Mouse (Mus musculus): ENCODE measurements around the gene Gtf2a1l. TPM values are rescaled to one million over a fixed set of nuclear protein-coding genes. Genes with fewer than 3 reads are reported as not detected.
A peak's percentile ranks its signal among the peaks of the same experiment; 100 is the strongest.

The Gtf2a1l gene
- polyA plus RNA-seq, 2 experiments = 0.05 to 0.15 TPM

GRCm38 (mm10) chr17:88629381-88629759 lies 39.1 kb upstream of the Gtf2a1l start:
- TF ChIP-seq POLR2A (IDR thresholded peaks at IDR 0.05; ENCODE audit: borderline replicate concordance, extremely low read depth, insufficient read depth, insufficient read length) = no peak
- no peaks in the 10 kb centered on the region for H3K9me3 ChIP-seq (ENCODE audit: control insufficient read depth, low read length)
- H3K9ac ChIP-seq (ENCODE audit: low read depth, low read length, severe bottlenecking) = no peak overlapping the region
- H3K36me3 ChIP-seq (ENCODE audit: control insufficient read depth, insufficient read depth, low read length) = no peaks in the 10 kb centered on the region
- DNase-seq (ENCODE audit: low spot score) (peak; percentile 86), ATAC-seq (ENCODE audit: low FRiP score, low read depth) (peak; percentile 38; the same call in 1 of the 2 replicates)
- no peaks in the 10 kb centered on the region for H3K27me3 ChIP-seq (ENCODE audit: control insufficient read depth, insufficient read depth, low read length)
- H3K27ac ChIP-seq (replicated peaks; ENCODE audit: low read depth, low read length) = peak overlapping the region; percentile 81
- H3K4me3 ChIP-seq (replicated peaks; ENCODE audit: low read length) = no peak overlapping the region
- peak overlapping the region; percentile 18 for H3K4me2 ChIP-seq (replicated peaks; ENCODE audit: low read depth, low read length, severe bottlenecking)
- 34% methylated on average over 4 of the region's 4 CpGs for WGBS
- peaks cover 61% of the 10 kb centered on the region for H3K4me1 ChIP-seq (ENCODE audit: control insufficient read depth, insufficient read depth, low read length)

- ATAC-seq (ENCODE audit: low FRiP score, low read depth) (no peak; the same call in 1 of the 2 replicates), DNase-seq (ENCODE audit: low spot score) (no peak)
- TF ChIP-seq POLR2A (IDR thresholded peaks at IDR 0.05; ENCODE audit: borderline replicate concordance, extremely low read depth, insufficient read depth, insufficient read length) = no peak
- H3K9ac ChIP-seq (ENCODE audit: low read depth, low read length, severe bottlenecking) = no peak overlapping the region
- peaks cover 2% of the 10 kb centered on the region; the same call in 1 of the 2 replicates for H3K36me3 ChIP-seq (ENCODE audit: control insufficient read depth, insufficient read depth, low read length)
- WGBS = 31% methylated on average over 11 of the region's 11 CpGs
- H3K4me3 ChIP-seq (replicated peaks; ENCODE audit: low read length) = no peak overlapping the region; the same call in 1 of the 2 replicates
- no peaks in the 10 kb centered on the region for H3K9me3 ChIP-seq (ENCODE audit: control insufficient read depth, low read length)
- no peaks in the 10 kb centered on the region for H3K27me3 ChIP-seq (ENCODE audit: control insufficient read depth, insufficient read depth, low read length)
- peak overlapping the region; percentile 81 for H3K27ac ChIP-seq (replicated peaks; ENCODE audit: low read depth, low read length)
- H3K4me2 ChIP-seq (replicated peaks; ENCODE audit: low read depth, low read length, severe bottlenecking) = peak overlapping the region; percentile 24; the same call in 1 of the 2 replicates
- H3K4me1 ChIP-seq (ENCODE audit: control insufficient read depth, insufficient read depth, low read length) = peaks cover 61% of the 10 kb centered on the region
These were observed 38.4 kb upstream of the Gtf2a1l start for GRCm38 (mm10) chr17:88629931-88630553.

GRCm38 (mm10) chr17:88630554-88630948 lies 37.9 kb upstream of the Gtf2a1l start:
- H3K27ac ChIP-seq (replicated peaks; ENCODE audit: low read depth, low read length) = peak overlapping the region; percentile 81
- H3K9me3 ChIP-seq (ENCODE audit: control insufficient read depth, low read length) = no peaks in the 10 kb centered on the region
- no peak overlapping the region for H3K4me3 ChIP-seq (replicated peaks; ENCODE audit: low read length)
- WGBS = 70% methylated on average over 3 of the region's 3 CpGs
- TF ChIP-seq POLR2A (IDR thresholded peaks at IDR 0.05; ENCODE audit: borderline replicate concordance, extremely low read depth, insufficient read depth, insufficient read length) = no peak
- no peak for DNase-seq (ENCODE audit: low spot score)
- H3K9ac ChIP-seq (ENCODE audit: low read depth, low read length, severe bottlenecking) = no peak overlapping the region
- peaks cover 56% of the 10 kb centered on the region for H3K4me1 ChIP-seq (ENCODE audit: control insufficient read depth, insufficient read depth, low read length)
- no peaks in the 10 kb centered on the region for H3K27me3 ChIP-seq (ENCODE audit: control insufficient read depth, insufficient read depth, low read length)
- no peak overlapping the region for H3K4me2 ChIP-seq (replicated peaks; ENCODE audit: low read depth, low read length, severe bottlenecking)
- peaks cover 7% of the 10 kb centered on the region for H3K36me3 ChIP-seq (ENCODE audit: control insufficient read depth, insufficient read depth, low read length)
- no peak for ATAC-seq (ENCODE audit: low FRiP score, low read depth)

GRCm38 (mm10) chr17:88632631-88633030 lies 35.8 kb upstream of the Gtf2a1l start:
- ATAC-seq (ENCODE audit: low FRiP score, low read depth) = no peak
- H3K27ac ChIP-seq (replicated peaks; ENCODE audit: low read depth, low read length) = no peak overlapping the region
- H3K36me3 ChIP-seq (ENCODE audit: control insufficient read depth, insufficient read depth, low read length) = peaks cover 23% of the 10 kb centered on the region
- DNase-seq (ENCODE audit: low spot score) = no peak
- H3K4me2 ChIP-seq (replicated peaks; ENCODE audit: low read depth, low read length, severe bottlenecking) = no peak overlapping the region
- TF ChIP-seq POLR2A (IDR thresholded peaks at IDR 0.05; ENCODE audit: borderline replicate concordance, extremely low read depth, insufficient read depth, insufficient read length) = no peak
- H3K4me1 ChIP-seq (ENCODE audit: control insufficient read depth, insufficient read depth, low read length) = peaks cover 38% of the 10 kb centered on the region
- H3K27me3 ChIP-seq (ENCODE audit: control insufficient read depth, insufficient read depth, low read length) = no peaks in the 10 kb centered on the region
- H3K9me3 ChIP-seq (ENCODE audit: control insufficient read depth, low read length) = no peaks in the 10 kb centered on the region
- H3K9ac ChIP-seq (ENCODE audit: low read depth, low read length, severe bottlenecking) = no peak overlapping the region
- no peak overlapping the region for H3K4me3 ChIP-seq (replicated peaks; ENCODE audit: low read length)
- 82% methylated on average over 3 of the region's 3 CpGs for WGBS

- Histone ChIP-seq H3K36me3 (ENCODE audit: control insufficient read depth, insufficient read depth, low read length) (peaks cover 28% of the 10 kb centered on the region), H3K4me2 (replicated peaks; ENCODE audit: low read depth, low read length, severe bottlenecking) (no peak overlapping the region), H3K9ac (ENCODE audit: low read depth, low read length, severe bottlenecking) (no peak overlapping the region), H3K4me1 (ENCODE audit: control insufficient read depth, insufficient read depth, low read length) (peaks cover 14% of the 10 kb centered on the region), H3K4me3 (replicated peaks; ENCODE audit: low read length) (no peak overlapping the region), H3K9me3 (ENCODE audit: control insufficient read depth, low read length) (no peaks in the 10 kb centered on the region), H3K27me3 (ENCODE audit: control insufficient read depth, insufficient read depth, low read length) (no peaks in the 10 kb centered on the region), H3K27ac (replicated peaks; ENCODE audit: low read depth, low read length) (no peak overlapping the region)
- TF ChIP-seq POLR2A (IDR thresholded peaks at IDR 0.05; ENCODE audit: borderline replicate concordance, extremely low read depth, insufficient read depth, insufficient read length) = no peak
- WGBS = 81% methylated on average over 14 of the region's 14 CpGs
- no peak for DNase-seq (ENCODE audit: low spot score)
- no peak for ATAC-seq (ENCODE audit: low FRiP score, low read depth)
These were observed 32.4 kb upstream of the Gtf2a1l start for GRCm38 (mm10) chr17:88636076-88636475.
